Mouse (Mus musculus) liver, adult 2 months (tissue): ENCODE data around the gene Usp2. TPM values are rescaled to one million over a fixed set of nuclear protein-coding genes. Genes with fewer than 3 reads are reported as not detected.
"Not testable (repeated sequence)": the region's sequence is repeated elsewhere in the genome, so short reads cannot be mapped to it uniquely, and the experiment has no call there.

Source experiments
- DNase-seq: peaks from one replicate; pipeline ENCODE4 v3.0.0-alpha.2; 2011; ENCODE audit warnings: low read depth, low spot score; ENCODE audit errors: extremely low read depth
- H3K27ac ChIP-seq: fragments of 200-500 bp; replicated peaks from 2 replicates; pipeline ENCODE4 v1.5.1; 2012; ENCODE audit warnings: low read depth, mild to moderate bottlenecking, control low read depth, inconsistent platforms, low read length; ENCODE audit not compliant: insufficient read depth
- H3K27me3 ChIP-seq: fragments of 200-500 bp; 2 replicates; pipeline ENCODE4 v1.6.1; 2012; ENCODE audit warnings: mild to moderate bottlenecking, moderate library complexity, low read length, inconsistent platforms; ENCODE audit not compliant: control insufficient read depth, insufficient read depth
- H3K36me3 ChIP-seq: fragments of 200-500 bp; 2 replicates; pipeline ENCODE4 v1.6.1; 2012; ENCODE audit warnings: low read length, inconsistent platforms; ENCODE audit not compliant: control insufficient read depth, insufficient read depth
- H3K4me1 ChIP-seq: fragments of 200-500 bp; 2 replicates; pipeline ENCODE4 v1.6.1; 2011; ENCODE audit warnings: low read length; ENCODE audit not compliant: control insufficient read depth, insufficient read depth
- H3K4me3 ChIP-seq: fragments of 200-500 bp; 2 replicates; pipeline ENCODE4 v1.5.1; 2011; ENCODE audit warnings: low read depth, mild to moderate bottlenecking, control low read depth, low read length, moderate library complexity; ENCODE audit not compliant: insufficient read depth
- H3K79me2 ChIP-seq: fragments of 200-500 bp; 2 replicates; pipeline ENCODE4 v1.6.1; 2012; ENCODE audit warnings: inconsistent platforms, mild to moderate bottlenecking, low read length, moderate library complexity; ENCODE audit not compliant: control insufficient read depth, insufficient read depth
- H3K9ac ChIP-seq: fragments of 200-500 bp; 2 replicates; pipeline ENCODE4 v1.6.1; 2012; ENCODE audit warnings: low read depth, mild to moderate bottlenecking, control low read depth, inconsistent platforms, low read length
- CTCF ChIP-seq: fragments of 200-500 bp; IDR thresholded peaks from 2 replicates; pipeline ENCODE4 v1.5.1; 2011; ENCODE audit warnings: low read depth, low read length, control low read depth
- POLR2A ChIP-seq: fragments of 200-500 bp; IDR thresholded peaks from 2 replicates; pipeline ENCODE4 v1.6.1; 2011; ENCODE audit warnings: low read length, control low read depth; ENCODE audit not compliant: insufficient read depth; ENCODE audit errors: extremely low read depth
- WGBS: fragments of 180-500 bp; shearing (Covaris S2); methylation state at CpG from one replicate; pipeline ENCODE4 v1.1.7; 2018; 5-methylcytosine and 5-hydroxymethylcytosine counted together
- polyA plus RNA-seq: library from polyadenylated mRNA; depleted of rRNA; stranded (reverse); fragments of >200 nt; gene quantifications from 2 replicates; pipeline ENCODE4 v1.2.3, GENCODE M21; 2012
- total RNA-seq: library from RNA; depleted of rRNA; stranded (reverse); fragments of >200 nt; gene quantifications from 2 replicates; pipeline ENCODE4 v1.2.3, GENCODE M21; 2014

Usp2 gene
- total and polyA plus RNA-seq, 2 experiments: 3.1 to 13.6 TPM

GRCm38 (mm10) chr9:44106596-44106995, 39.8 kb downstream of the Usp2 start:
- H3K79me2 ChIP-seq: peaks cover 5% of the 10 kb centered on the region; the same call in 1 of the 2 replicates
- no peaks in the 10 kb centered on the region for H3K36me3 ChIP-seq
- no peaks in the 10 kb centered on the region for H3K4me1 ChIP-seq
- no peak overlapping the region for H3K4me3 ChIP-seq
- no peaks in the 10 kb centered on the region for H3K27me3 ChIP-seq
- no peak for TF ChIP-seq POLR2A
- TF ChIP-seq CTCF: no peak
- WGBS: 87% methylated on average over 4 of the region's 4 CpGs
- H3K27ac ChIP-seq: no peak overlapping the region
- no peak for DNase-seq
- H3K9ac ChIP-seq: no peak overlapping the region

- H3K9ac ChIP-seq: peak within 1 kb of the TSS; percentile 28
- H3K36me3 ChIP-seq: no peaks in the 10 kb centered on the region
- no peaks in the 10 kb centered on the region for H3K4me1 ChIP-seq
- H3K79me2 ChIP-seq: peaks cover 5% of the 10 kb centered on the region; the same call in 1 of the 2 replicates
- H3K4me3 ChIP-seq: peak within 1 kb of the TSS; percentile 32; the same call in 1 of the 2 replicates
- TF ChIP-seq CTCF: no peak
- no peak for TF ChIP-seq POLR2A
- peak within 1 kb of the TSS; percentile 6; the same call in 1 of the 2 replicates for H3K27ac ChIP-seq
- peak; percentile 31 for DNase-seq
- H3K27me3 ChIP-seq: no peaks in the 10 kb centered on the region
- 79% methylated on average over 8 of the region's 8 CpGs for WGBS
These were observed 40.3 kb downstream of the Usp2 start, which contains the start of gene C1qtnf5 for GRCm38 (mm10) chr9:44107110-44107509. Gene C1qtnf5, plus strand, starts transcription at chr9:44107245.

- WGBS: 81% methylated on average over 25 of the region's 25 CpGs
- Histone ChIP-seq H3K79me2 (peaks cover 5% of the 10 kb centered on the region; the same call in 1 of the 2 replicates), H3K36me3 (no peaks in the 10 kb centered on the region), H3K4me1 (peaks cover 2% of the 10 kb centered on the region; the same call in 1 of the 2 replicates), H3K27me3 (no peaks in the 10 kb centered on the region), H3K27ac (peak overlapping the region; percentile 6; the same call in 1 of the 2 replicates), H3K9ac (peak overlapping the region; percentile 28), H3K4me3 (peak overlapping the region; percentile 32; the same call in 1 of the 2 replicates)
- no peak for DNase-seq
- no peak for TF ChIP-seq POLR2A
- TF ChIP-seq CTCF: peak; percentile 34; the same call in 1 of the 2 replicates
These were observed 40.8 kb downstream of the Usp2 start for GRCm38 (mm10) chr9:44107557-44108179.

GRCm38 (mm10) chr9:44108269-44109055, 41.6 kb downstream of the Usp2 start:
- TF ChIP-seq CTCF (no peak), POLR2A (no peak)
- no peaks in the 10 kb centered on the region for H3K27me3 ChIP-seq
- no peak overlapping the region for H3K9ac ChIP-seq
- no peak for DNase-seq
- WGBS: 88% methylated on average over 31 of the region's 31 CpGs
- no peak overlapping the region for H3K27ac ChIP-seq
- H3K36me3 ChIP-seq: no peaks in the 10 kb centered on the region
- peaks cover 5% of the 10 kb centered on the region; the same call in 1 of the 2 replicates for H3K79me2 ChIP-seq
- no peak overlapping the region for H3K4me3 ChIP-seq
- H3K4me1 ChIP-seq: peaks cover 3% of the 10 kb centered on the region; the same call in 1 of the 2 replicates

GRCm38 (mm10) chr9:44109360-44110095, 42.7 kb downstream of the Usp2 start:
- peak; percentile 35 for DNase-seq

GRCm38 (mm10) chr9:44111909-44112308, 45.1 kb downstream of the Usp2 start:
- H3K4me1 ChIP-seq, H3K4me3 ChIP-seq, H3K27me3 ChIP-seq, H3K9ac ChIP-seq, H3K27ac ChIP-seq, DNase-seq, H3K79me2 ChIP-seq, H3K36me3 ChIP-seq: not testable (repeated sequence)
- WGBS: 76% methylated on average over 10 of the region's 12 CpGs

More at GRCm38 (mm10) chr9:44109360-44110095, 42.7 kb downstream of the Usp2 start:
- peak; percentile 73 for TF ChIP-seq CTCF
- no peak for TF ChIP-seq POLR2A
- Histone ChIP-seq H3K27me3 (no peaks in the 10 kb centered on the region), H3K36me3 (no peaks in the 10 kb centered on the region), H3K4me3 (no peak overlapping the region), H3K79me2 (peaks cover 5% of the 10 kb centered on the region; the same call in 1 of the 2 replicates), H3K27ac (no peak overlapping the region), H3K4me1 (peaks cover 5% of the 10 kb centered on the region; the same call in 1 of the 2 replicates), H3K9ac (no peak overlapping the region)
- 34% methylated on average over 9 of the region's 9 CpGs for WGBS
